Mouse (Mus musculus) MEL (cell line): ENCODE measurements around the gene Tyro3. TPM values are rescaled to one million over a fixed set of nuclear protein-coding genes. Genes with fewer than 3 reads are reported as not detected.

Experiments
- DNase-seq: peaks from one replicate; pipeline ENCODE4 v3.0.0; 2011; ENCODE audit warnings: low read depth, low spot score
- H3K27ac ChIP-seq: 2 replicates; pipeline ENCODE4 v1.5.1; 2012; ENCODE audit warnings: low read depth, mild to moderate bottlenecking, control low read depth, low read length, moderate library complexity; ENCODE audit not compliant: control insufficient read depth
- H3K27me3 ChIP-seq, 2 experiments: fragments of 150-350 bp in 1 of 2; sonication (generic) in 1 of 2; 2 replicates each; pipeline ENCODE4 v1.6.1; 2012; ENCODE audit warnings: low read length in 2 of 2, mild to moderate bottlenecking in 2 of 2, improper control_type of control experiment in 1 of 2, moderate library complexity in 1 of 2; ENCODE audit not compliant: insufficient read depth in 2 of 2, control insufficient read depth in 1 of 2
- H3K36me3 ChIP-seq, 2 experiments: 2 replicates each; pipeline ENCODE4 v1.6.1; 2012 to 2014; ENCODE audit warnings: low read length in 2 of 2, improper control_type of control experiment in 1 of 2, inconsistent platforms in 1 of 2, mild to moderate bottlenecking in 1 of 2; ENCODE audit not compliant: insufficient read depth in 2 of 2, control insufficient read depth in 1 of 2
- H3K4me1 ChIP-seq, 2 experiments: fragments of 150-350 bp in 1 of 2; sonication (generic) in 1 of 2; 2 replicates each; pipeline ENCODE4 v1.6.1; 2012; ENCODE audit warnings: low read length in 2 of 2, improper control_type of control experiment in 1 of 2, mild to moderate bottlenecking in 1 of 2; ENCODE audit not compliant: insufficient read depth in 2 of 2, control insufficient read depth in 1 of 2
- H3K4me3 ChIP-seq, 2 experiments: fragments of 150-350 bp in 1 of 2; sonication (generic) in 1 of 2; 2 replicates each; pipeline ENCODE4 v1.5.1; 2012; ENCODE audit warnings: low read depth in 2 of 2, low read length in 2 of 2, mild to moderate bottlenecking in 2 of 2, moderate library complexity in 2 of 2, control low read depth in 1 of 2, improper control_type of control experiment in 1 of 2; ENCODE audit not compliant: control insufficient read depth in 1 of 2, insufficient read depth in 1 of 2
- H3K79me2 ChIP-seq: 2 replicates; pipeline ENCODE4 v1.6.1; 2012; ENCODE audit warnings: mild to moderate bottlenecking, low read length, moderate library complexity; ENCODE audit not compliant: control insufficient read depth, poor library complexity, insufficient read depth
- H3K9ac ChIP-seq: 2 replicates; pipeline ENCODE4 v1.6.1; 2012; ENCODE audit warnings: low read depth, mild to moderate bottlenecking, control low read depth, low read length, moderate library complexity; ENCODE audit not compliant: control insufficient read depth, poor library complexity, severe bottlenecking
- H3K9me3 ChIP-seq: fragments of 150-350 bp; sonication (generic); replicated peaks from 2 replicates; pipeline ENCODE4 v1.6.1; 2012; ENCODE audit warnings: mild to moderate bottlenecking, low read length, improper control_type of control experiment, moderate library complexity; ENCODE audit not compliant: insufficient read depth
- BHLHE40 ChIP-seq: IDR thresholded peaks from 2 replicates; pipeline ENCODE4 v1.6.1; 2012; ENCODE audit warnings: low read depth, mild to moderate bottlenecking, inconsistent platforms, low read length, improper control_type of control experiment, borderline replicate concordance
- CHD1 ChIP-seq: IDR thresholded peaks from 2 replicates; pipeline ENCODE4 v1.6.1; 2012; ENCODE audit warnings: low read depth, mild to moderate bottlenecking, inconsistent platforms, low read length, improper control_type of control experiment
- CTCF ChIP-seq, 3 experiments: IDR thresholded peaks in 2 of 3; conservative IDR thresholded peaks in 1 of 3; 2 replicates each; pipeline ENCODE4 v1.5.1; 2011 to 2012; ENCODE audit warnings: low read length in 3 of 3, low read depth in 2 of 3, mild to moderate bottlenecking in 2 of 3, improper control_type of control experiment in 1 of 3, inconsistent platforms in 1 of 3, mixed read lengths in 1 of 3, moderate library complexity in 1 of 3; ENCODE audit not compliant: control insufficient read depth in 1 of 3, insufficient read depth in 1 of 3, poor library complexity in 1 of 3, severe bottlenecking in 1 of 3
- E2F4 ChIP-seq: IDR thresholded peaks from 2 replicates; pipeline ENCODE4 v1.6.1; 2011; ENCODE audit warnings: low read depth, low read length, improper control_type of control experiment, borderline replicate concordance
- ETS1 ChIP-seq: IDR thresholded peaks from 2 replicates; pipeline ENCODE4 v1.6.1; 2012; ENCODE audit warnings: low read depth, mild to moderate bottlenecking, inconsistent platforms, low read length, improper control_type of control experiment, moderate library complexity
- KAT2A ChIP-seq: conservative IDR thresholded peaks from 2 replicates; pipeline ENCODE4 v1.6.1; 2012; ENCODE audit warnings: low read depth, low read length, improper control_type of control experiment, inconsistent platforms
- MAFK ChIP-seq: IDR thresholded peaks from 2 replicates; pipeline ENCODE4 v1.6.1; 2011; ENCODE audit warnings: low read depth, mild to moderate bottlenecking, low read length, improper control_type of control experiment, borderline replicate concordance
- MEF2A ChIP-seq: IDR thresholded peaks from 2 replicates; pipeline ENCODE4 v1.6.1; 2014; ENCODE audit warnings: low read depth, mild to moderate bottlenecking, inconsistent platforms, low read length, improper control_type of control experiment; ENCODE audit not compliant: poor library complexity, insufficient replicate concordance, severe bottlenecking; ENCODE audit errors: extremely low read depth
- MXI1 ChIP-seq: IDR thresholded peaks from 2 replicates; pipeline ENCODE4 v1.6.1; 2011; ENCODE audit warnings: mild to moderate bottlenecking, low read depth, low read length, improper control_type of control experiment
- MYB ChIP-seq: IDR thresholded peaks from 2 replicates; pipeline ENCODE4 v1.6.1; 2011; ENCODE audit warnings: mild to moderate bottlenecking, low read depth, low read length, improper control_type of control experiment
- NELFE ChIP-seq: IDR thresholded peaks from 2 replicates; pipeline ENCODE4 v1.6.1; 2011; ENCODE audit warnings: low read depth, low read length, improper control_type of control experiment
- POLR2A ChIP-seq, 2 experiments: IDR thresholded peaks; 2 replicates each; pipeline ENCODE4 v1.6.1; 2011 to 2012; ENCODE audit warnings: low read length in 2 of 2, mild to moderate bottlenecking in 2 of 2, control low read depth in 1 of 2, improper control_type of control experiment in 1 of 2, low read depth in 1 of 2, moderate library complexity in 1 of 2; ENCODE audit not compliant: control insufficient read depth in 1 of 2, insufficient read depth in 1 of 2, poor library complexity in 1 of 2
- POLR2AphosphoS5 ChIP-seq: IDR thresholded peaks from 2 replicates; pipeline ENCODE4 v1.6.1; 2012; ENCODE audit warnings: low read depth, borderline replicate concordance, mild to moderate bottlenecking, inconsistent platforms, low read length, moderate library complexity, mixed read lengths
- RCOR1 ChIP-seq: IDR thresholded peaks from 2 replicates; pipeline ENCODE4 v1.6.1; 2012; ENCODE audit warnings: low read depth, mild to moderate bottlenecking, inconsistent platforms, low read length, improper control_type of control experiment
- SIN3A ChIP-seq: IDR thresholded peaks from 2 replicates; pipeline ENCODE4 v1.6.1; 2012; ENCODE audit warnings: low read length, improper control_type of control experiment, inconsistent platforms
- SMC3 ChIP-seq: IDR thresholded peaks from 2 replicates; pipeline ENCODE4 v1.6.1; 2011; ENCODE audit warnings: low read depth, low read length, improper control_type of control experiment
- TAL1 ChIP-seq: IDR thresholded peaks from 2 replicates; pipeline ENCODE4 v1.6.1; 2012; ENCODE audit warnings: mild to moderate bottlenecking, inconsistent platforms, low read length, moderate library complexity, mixed read lengths
- TCF12 ChIP-seq: IDR thresholded peaks from 2 replicates; pipeline ENCODE4 v1.6.1; 2014; ENCODE audit warnings: low read depth, mild to moderate bottlenecking, inconsistent platforms, low read length, improper control_type of control experiment, moderate library complexity
- UBTF ChIP-seq: IDR thresholded peaks from 2 replicates; pipeline ENCODE4 v1.6.1; 2012; ENCODE audit warnings: low read depth, mild to moderate bottlenecking, inconsistent platforms, low read length, improper control_type of control experiment, moderate library complexity, borderline replicate concordance; ENCODE audit not compliant: insufficient read depth
- USF2 ChIP-seq, 2 experiments: IDR thresholded peaks; 2 replicates each; pipeline ENCODE4 v1.6.1; 2011 to 2012; ENCODE audit warnings: improper control_type of control experiment in 2 of 2, low read length in 2 of 2, borderline replicate concordance in 1 of 2, inconsistent platforms in 1 of 2, low read depth in 1 of 2, mild to moderate bottlenecking in 1 of 2; ENCODE audit not compliant: insufficient read depth in 1 of 2
- ZMIZ1 ChIP-seq: IDR thresholded peaks from 2 replicates; pipeline ENCODE4 v1.6.1; 2012; ENCODE audit warnings: low read depth, mild to moderate bottlenecking, inconsistent platforms, low read length, improper control_type of control experiment, moderate library complexity
- ZNF384 ChIP-seq: IDR thresholded peaks from 2 replicates; pipeline ENCODE4 v1.6.1; 2012; ENCODE audit warnings: low read depth, mild to moderate bottlenecking, inconsistent platforms, low read length, improper control_type of control experiment
- polyA plus RNA-seq, 2 experiments: library from polyadenylated mRNA; stranded (reverse) in 1 of 2; unstranded in 1 of 2; fragments of >175 nt in 1 of 2; fragments of >200 nt in 1 of 2; gene quantifications; 2 replicates each; pipeline versions ENCODE4 v1.2.1 to v1.2.4; 2012; ENCODE audit warnings: low replicate concordance in 2 of 2, low read depth in 1 of 2; ENCODE audit not compliant: insufficient read length in 2 of 2, insufficient read depth in 1 of 2, missing spikeins in 1 of 2
- total RNA-seq: library from RNA; depleted of rRNA; stranded (reverse); fragments of 300-350 nt; gene quantifications from 2 replicates; pipeline ENCODE4 v1.2.3, GENCODE M21; 2012

Gene Tyro3
- total and polyA plus RNA-seq, 3 experiments, result 11.2 to 15.2 TPM; not detected in 1

- DNase-seq, result no peak
- Histone ChIP-seq H3K27ac (no peak overlapping the region), H3K9me3 (no peaks in the 10 kb centered on the region), H3K4me3 (no peak overlapping the region), H3K36me3 (0 out of 4 replicates have a peak, but pooled peaks cover 0 to 4% of the 10 kb centered on the region in 2 experiments), H3K4me1 (peaks cover 2 to 12% of the 10 kb centered on the region in 2 experiments; a peak in 3 of 4 replicates), H3K27me3 (no peaks in the 10 kb centered on the region), H3K9ac (no peak overlapping the region), H3K79me2 (peaks cover 3% of the 10 kb centered on the region; the same call in 1 of the 2 replicates)
- TF ChIP-seq MYB, result no peak
- no peak for TF ChIP-seq TCF12
- TF ChIP-seq BHLHE40, result no peak
- no peak for TF ChIP-seq KAT2A
- no peak for TF ChIP-seq MAFK
- TF ChIP-seq ETS1, result no peak
Observed at GRCm38 (mm10) chr2:119800876-119801846, 3.6 kb downstream of the Tyro3 start.

- TF ChIP-seq CTCF (IDR thresholded peaks at IDR 0.05 in 2 of 3, conservative IDR thresholded peaks at IDR 0.05 in 1 of 3; ENCODE audit: control insufficient read depth in 1 of 3, insufficient read depth in 1 of 3, low read depth in 2 of 3, low read length in 3 of 3, poor library complexity in 1 of 3, severe bottlenecking in 1 of 3) (no peak), TAL1 (no peak), MXI1 (no peak), RCOR1 (no peak), SMC3 (no peak), TCF12 (no peak), MEF2A (no peak), BHLHE40 (no peak), CHD1 (no peak), USF2 (IDR thresholded peaks at IDR 0.05; ENCODE audit: borderline replicate concordance in 1 of 2, insufficient read depth in 1 of 2, low read depth in 1 of 2, low read length in 2 of 2) (no peak), POLR2AphosphoS5 (no peak), SIN3A (no peak), KAT2A (no peak), ZMIZ1 (no peak), UBTF (no peak), E2F4 (no peak), POLR2A (IDR thresholded peaks at IDR 0.05; ENCODE audit: control insufficient read depth in 1 of 2, insufficient read depth in 1 of 2, low read depth in 1 of 2, low read length in 2 of 2, poor library complexity in 1 of 2) (no peak), ZNF384 (no peak), NELFE (no peak)
- TF ChIP-seq, all 39 proteins: peak for 0
- Histone ChIP-seq H3K4me1 (peaks cover 2 to 7% of the 10 kb centered on the region in 2 experiments; a peak in 3 of 4 replicates), H3K27me3 (no peaks in the 10 kb centered on the region)
Observed at GRCm38 (mm10) chr2:119802767-119803617, 5.5 kb downstream of the Tyro3 start.

More at GRCm38 (mm10) chr2:119802767-119803617, 5.5 kb downstream of the Tyro3 start:
- Histone ChIP-seq H3K9ac (no peak overlapping the region), H3K9me3 (no peaks in the 10 kb centered on the region), H3K79me2 (peaks cover 3% of the 10 kb centered on the region; the same call in 1 of the 2 replicates), H3K36me3 (0 out of 4 replicates have a peak, but pooled peaks cover 0 to 3% of the 10 kb centered on the region in 2 experiments), H3K27ac (no peak overlapping the region), H3K4me3 (no peak overlapping the region)
- DNase-seq, result no peak
